Mouse (Mus musculus) cerebellum, adult 2 months (tissue): Measurements from ENCODE around the gene Sept3.

Experiments used
- CTCF ChIP-seq: fragments of 200-500 bp; IDR thresholded peaks from 2 replicates; pipeline ENCODE4 v1.5.1; 2011; ENCODE audit warnings: low read depth, mild to moderate bottlenecking, control low read depth, low read length, moderate library complexity, borderline replicate concordance; ENCODE audit not compliant: insufficient read depth
- POLR2A ChIP-seq: fragments of 200-500 bp; IDR thresholded peaks from 2 replicates; pipeline ENCODE4 v1.6.1; 2011; ENCODE audit warnings: low read length, control low read depth, borderline replicate concordance; ENCODE audit not compliant: insufficient read depth

- TF ChIP-seq POLR2A (no peak), CTCF (no peak)
These were observed 65.1 kb downstream of the Sept3 start for GRCm38 (mm10) chr15:82339634-82340254.
